Mouse (Mus musculus): ENCODE data around the gene Hspa12a. TPM values are rescaled to one million over a fixed set of nuclear protein-coding genes. Genes with fewer than 3 reads are reported as not detected.

Gene Hspa12a
- polyA plus RNA-seq, 1 experiment from 2014 or later = 0.28 TPM

DNA sequence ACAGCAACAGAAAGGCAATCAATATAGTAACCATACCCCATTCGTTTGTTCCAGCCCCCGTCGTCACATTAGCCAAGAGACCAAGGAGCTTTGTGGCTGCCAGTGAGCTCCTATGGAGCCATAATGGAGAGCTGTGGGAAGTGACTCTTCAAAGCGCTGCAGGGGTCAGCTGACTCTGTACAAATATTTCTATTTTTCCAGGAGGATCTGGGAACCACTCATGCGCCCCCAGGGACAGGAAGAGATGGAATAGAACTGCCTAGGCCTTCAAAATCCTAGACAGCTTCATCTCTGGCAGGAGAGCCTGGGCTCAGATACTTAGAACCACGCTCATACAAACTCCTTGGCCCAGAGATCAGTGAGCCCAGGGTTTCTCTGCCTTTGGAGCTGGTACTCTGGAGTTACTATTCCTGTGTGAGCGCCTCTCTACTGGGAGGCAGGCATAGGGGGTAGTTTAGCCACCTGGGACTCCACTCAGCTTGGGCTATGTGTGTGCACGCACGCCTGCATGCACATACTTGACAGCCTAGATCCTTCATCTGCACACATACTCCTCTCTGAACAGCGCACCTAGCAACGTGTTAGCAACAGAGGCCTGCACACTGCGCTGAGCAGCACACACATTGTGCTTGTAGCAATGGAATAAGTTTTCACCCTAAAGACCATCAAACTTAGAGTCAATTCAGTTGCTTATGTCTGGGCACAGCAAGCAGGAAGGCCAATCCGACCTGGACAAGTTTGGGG, 128.1 kb downstream of the Hspa12a start:
- H3K27ac ChIP-seq (ENCODE audit: low read depth) = no peak overlapping the region
- no peak overlapping the region for H3K4me3 ChIP-seq (ENCODE audit: low read depth, low read length)
- DNase-seq = no peak
- no peak for ATAC-seq
- TF ChIP-seq EP300 (IDR thresholded peaks at IDR 0.05; ENCODE audit: low read depth) (no peak), CTCF (IDR thresholded peaks at IDR 0.05; ENCODE audit: low read depth) (no peak)
- whole genome bisulfite sequencing (ENCODE audit: insufficient replicate concordance) = 77% methylated on average over 13 of the region's 13 CpGs
- no peaks in the 10 kb centered on the region for H3K4me1 ChIP-seq (ENCODE audit: insufficient read depth)
- H3K27me3 ChIP-seq (ENCODE audit: insufficient read depth, low read length) = no peaks in the 10 kb centered on the region
- H3K36me3 ChIP-seq (replicated peaks; ENCODE audit: insufficient read depth, low read length) = no peaks in the 10 kb centered on the region
- no peak overlapping the region for H3K9ac ChIP-seq (replicated peaks)
- H3K4me2 ChIP-seq (ENCODE audit: low read depth, low read length) = no peak overlapping the region
- no peaks in the 10 kb centered on the region for H3K9me3 ChIP-seq (ENCODE audit: low read length)

DNA sequence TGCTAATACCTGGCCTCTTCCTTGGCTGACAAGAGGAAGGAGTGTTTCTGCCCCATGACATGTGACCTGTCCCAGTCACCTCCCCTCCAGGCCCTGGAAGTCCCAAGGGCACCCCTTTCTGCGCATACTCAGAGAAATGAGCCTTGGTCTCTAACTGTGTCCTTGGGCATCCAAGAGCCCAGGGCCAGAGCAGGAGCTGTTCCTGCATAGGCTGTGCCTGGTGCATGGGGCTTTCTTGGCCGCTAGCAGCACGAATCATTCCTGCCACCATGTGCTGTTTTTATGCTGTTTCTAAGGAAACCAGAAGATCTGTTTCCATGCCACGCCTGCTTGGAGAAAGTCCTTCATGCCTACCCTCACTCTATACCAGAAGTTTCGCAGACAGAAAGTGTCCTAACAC, 132.9 kb downstream of the Hspa12a start:
- WGBS (ENCODE audit: insufficient replicate concordance) = 74% methylated on average over 5 of the region's 5 CpGs
- no peak for TF ChIP-seq CTCF (IDR thresholded peaks at IDR 0.05; ENCODE audit: low read depth)
- no peak for TF ChIP-seq EP300 (IDR thresholded peaks at IDR 0.05; ENCODE audit: low read depth)
- H3K9ac ChIP-seq (replicated peaks) = no peak overlapping the region
- ATAC-seq (no peak), DNase-seq (no peak)
- H3K9me3 ChIP-seq (ENCODE audit: low read length) = no peaks in the 10 kb centered on the region
- no peaks in the 10 kb centered on the region for H3K4me1 ChIP-seq (ENCODE audit: insufficient read depth)
- no peak overlapping the region for H3K4me2 ChIP-seq (ENCODE audit: low read depth, low read length)
- H3K4me3 ChIP-seq (ENCODE audit: low read depth, low read length) = no peak overlapping the region
- H3K36me3 ChIP-seq (replicated peaks; ENCODE audit: insufficient read depth, low read length) = no peaks in the 10 kb centered on the region
- H3K27me3 ChIP-seq (ENCODE audit: insufficient read depth, low read length) = no peaks in the 10 kb centered on the region
- H3K27ac ChIP-seq (ENCODE audit: low read depth) = no peak overlapping the region

DNA sequence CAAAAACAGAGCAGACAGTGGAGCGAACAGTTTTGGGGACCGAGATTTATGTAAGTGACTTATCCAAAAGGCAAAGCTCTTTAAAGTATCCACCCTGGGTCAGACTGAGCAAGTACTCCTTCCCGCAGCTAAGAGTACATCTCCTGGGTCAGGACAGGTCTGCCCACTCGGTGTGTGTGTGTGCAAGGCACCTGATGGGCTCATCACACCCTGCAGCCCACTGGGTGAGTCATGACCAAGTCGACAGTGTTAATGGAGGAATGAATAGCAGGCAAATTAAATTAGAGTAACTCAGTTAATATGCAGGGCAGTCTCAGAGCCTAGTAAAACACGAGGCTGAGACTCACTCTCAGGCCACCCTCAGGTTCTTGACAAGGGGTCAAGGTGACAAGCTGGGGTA, 134.6 kb downstream of the Hspa12a start:
- Histone ChIP-seq H3K9me3 (ENCODE audit: low read length) (no peaks in the 10 kb centered on the region), H3K9ac (replicated peaks) (no peak overlapping the region), H3K36me3 (replicated peaks; ENCODE audit: insufficient read depth, low read length) (no peaks in the 10 kb centered on the region), H3K4me1 (ENCODE audit: insufficient read depth) (no peaks in the 10 kb centered on the region), H3K27me3 (ENCODE audit: insufficient read depth, low read length) (no peaks in the 10 kb centered on the region), H3K4me2 (ENCODE audit: low read depth, low read length) (no peak overlapping the region), H3K27ac (ENCODE audit: low read depth) (no peak overlapping the region), H3K4me3 (ENCODE audit: low read depth, low read length) (no peak overlapping the region)
- WGBS (ENCODE audit: insufficient replicate concordance) = 65% methylated on average over 6 of the region's 6 CpGs
- ATAC-seq (no peak), DNase-seq (no peak)
- TF ChIP-seq EP300 (IDR thresholded peaks at IDR 0.05; ENCODE audit: low read depth) (no peak), CTCF (IDR thresholded peaks at IDR 0.05; ENCODE audit: low read depth) (no peak)

DNA sequence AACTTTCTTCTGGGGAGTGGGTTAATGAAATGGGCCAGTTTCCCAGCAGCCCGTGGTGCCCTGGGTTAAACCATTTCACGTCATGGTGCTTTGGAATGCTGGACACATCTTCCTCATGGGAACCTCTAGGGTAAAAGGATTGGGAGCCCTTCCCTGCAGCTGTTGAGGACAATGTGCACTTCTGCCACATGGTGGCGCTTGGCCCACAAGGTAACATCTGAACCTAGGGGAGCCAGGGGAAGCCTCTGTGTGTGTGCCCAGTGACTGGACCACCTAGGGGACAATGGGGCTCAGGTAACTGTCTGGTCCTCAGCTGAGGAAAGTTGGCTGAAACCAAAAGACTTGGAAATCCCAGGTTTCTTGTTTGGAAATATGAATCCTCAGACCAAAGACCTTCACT, 137.1 kb downstream of the Hspa12a start:
- no peaks in the 10 kb centered on the region for H3K27me3 ChIP-seq (ENCODE audit: insufficient read depth, low read length)
- no peak overlapping the region for H3K9ac ChIP-seq (replicated peaks)
- no peak overlapping the region for H3K4me2 ChIP-seq (ENCODE audit: low read depth, low read length)
- no peak overlapping the region for H3K4me3 ChIP-seq (ENCODE audit: low read depth, low read length)
- H3K4me1 ChIP-seq (ENCODE audit: insufficient read depth) = no peaks in the 10 kb centered on the region
- H3K27ac ChIP-seq (ENCODE audit: low read depth) = no peak overlapping the region
- 6% methylated on average over 3 of the region's 3 CpGs for WGBS (ENCODE audit: insufficient replicate concordance)
- peak; percentile 85 for TF ChIP-seq CTCF (IDR thresholded peaks at IDR 0.05; ENCODE audit: low read depth)
- no peak for TF ChIP-seq EP300 (IDR thresholded peaks at IDR 0.05; ENCODE audit: low read depth)
- DNase-seq (peak; percentile 71), ATAC-seq (no peak)
- no peaks in the 10 kb centered on the region for H3K9me3 ChIP-seq (ENCODE audit: low read length)
- H3K36me3 ChIP-seq (replicated peaks; ENCODE audit: insufficient read depth, low read length) = no peaks in the 10 kb centered on the region

DNA sequence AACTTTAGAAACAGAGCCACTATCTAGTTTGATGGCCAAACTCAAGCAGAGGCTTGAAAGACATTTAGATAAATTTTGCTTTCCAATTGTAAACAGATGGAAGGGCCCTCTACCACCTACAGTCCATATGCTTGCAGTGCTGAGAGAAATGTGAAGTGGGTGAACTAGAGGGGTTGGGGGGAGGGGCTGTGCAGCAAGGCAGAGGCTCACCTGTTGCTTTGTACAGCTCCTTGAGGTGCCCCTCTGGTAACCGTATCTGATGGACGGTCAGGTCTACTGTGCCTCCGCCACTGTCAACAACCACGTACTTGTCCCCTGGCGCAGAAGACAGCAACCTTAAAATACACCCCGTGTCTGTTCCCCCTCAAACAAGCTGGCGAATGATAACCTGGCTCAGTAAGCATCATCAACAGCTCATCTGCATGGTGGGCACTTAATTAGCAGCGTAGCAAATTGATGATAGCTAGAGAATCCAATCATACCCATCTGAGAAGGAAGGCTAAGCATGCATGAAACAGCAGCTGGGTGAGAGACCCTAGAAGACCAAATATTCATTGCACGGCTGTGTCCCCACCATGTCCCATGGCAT, 138.2 kb downstream of the Hspa12a start:
- no peaks in the 10 kb centered on the region for H3K9me3 ChIP-seq (ENCODE audit: low read length)
- no peak for TF ChIP-seq EP300 (IDR thresholded peaks at IDR 0.05; ENCODE audit: low read depth)
- no peak for TF ChIP-seq CTCF (IDR thresholded peaks at IDR 0.05; ENCODE audit: low read depth)

DNA sequence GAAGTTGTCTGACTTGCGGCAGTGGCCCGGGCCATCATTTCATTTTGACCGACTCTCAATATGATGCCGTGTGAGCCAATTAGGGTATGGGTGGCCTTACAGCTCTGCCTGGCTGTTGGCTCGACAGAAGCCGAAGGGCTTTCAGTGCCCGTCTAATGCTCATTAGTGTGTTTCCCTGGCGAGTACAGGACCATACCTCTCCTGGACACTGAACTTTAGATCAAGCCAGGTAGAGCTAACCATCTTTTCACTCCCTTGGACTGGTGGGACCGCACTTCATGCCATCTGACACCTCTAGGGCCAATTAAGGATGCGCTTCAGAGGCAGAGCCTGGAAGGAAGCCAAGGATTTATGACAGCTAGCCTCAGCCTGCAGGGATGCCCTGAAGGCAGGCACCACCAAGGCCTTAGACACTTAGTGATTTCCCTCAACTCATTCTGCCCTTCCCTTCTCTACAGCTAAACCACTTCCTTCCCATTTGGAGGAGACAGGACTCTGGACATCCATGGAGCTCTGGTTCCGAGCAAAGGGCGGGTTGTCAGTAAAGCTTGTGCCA, 148.3 kb downstream of the Hspa12a start:
- DNase-seq = no peak
- Histone ChIP-seq H3K36me3 (replicated peaks; ENCODE audit: insufficient read depth, low read length) (no peaks in the 10 kb centered on the region), H3K4me1 (ENCODE audit: insufficient read depth) (no peaks in the 10 kb centered on the region; the same call in 1 of the 2 replicates), H3K9ac (replicated peaks) (no peak overlapping the region), H3K27me3 (ENCODE audit: insufficient read depth, low read length) (no peaks in the 10 kb centered on the region), H3K4me2 (ENCODE audit: low read depth, low read length) (no peak overlapping the region), H3K9me3 (ENCODE audit: low read length) (no peaks in the 10 kb centered on the region), H3K4me3 (ENCODE audit: low read depth, low read length) (no peak overlapping the region), H3K27ac (ENCODE audit: low read depth) (no peak overlapping the region)
- TF ChIP-seq EP300 (IDR thresholded peaks at IDR 0.05; ENCODE audit: low read depth) (no peak), CTCF (IDR thresholded peaks at IDR 0.05; ENCODE audit: low read depth) (no peak)
- ATAC-seq = no peak
- 78% methylated on average over 12 of the region's 12 CpGs for WGBS (ENCODE audit: insufficient replicate concordance)

More for the DNA sequence above, 138.2 kb downstream of the Hspa12a start:
- no peak for DNase-seq
- ATAC-seq = no peak
- Histone ChIP-seq H3K27me3 (ENCODE audit: insufficient read depth, low read length) (no peaks in the 10 kb centered on the region), H3K4me2 (ENCODE audit: low read depth, low read length) (no peak overlapping the region), H3K36me3 (replicated peaks; ENCODE audit: insufficient read depth, low read length) (no peaks in the 10 kb centered on the region), H3K27ac (ENCODE audit: low read depth) (no peak overlapping the region), H3K9ac (replicated peaks) (no peak overlapping the region), H3K4me3 (ENCODE audit: low read depth, low read length) (no peak overlapping the region), H3K4me1 (ENCODE audit: insufficient read depth) (no peaks in the 10 kb centered on the region)
- 81% methylated on average over 9 of the region's 9 CpGs for WGBS (ENCODE audit: insufficient replicate concordance)
